Mouse (Mus musculus) kidney, embryonic 16.5 days (tissue): ENCODE data around the gene Sh3bp5l. TPM values are rescaled to one million over a fixed set of nuclear protein-coding genes. Genes with fewer than 3 reads are reported as not detected.
"Not testable (repeated sequence)": the region's sequence is repeated elsewhere in the genome, so short reads cannot be mapped to it uniquely, and the experiment has no call there.

Experiments used
- ATAC-seq: fragments of 200-750 bp; cut with Nextera tagmentation; 2 replicates; pipeline ENCODE4 v1.8.0; 2017; ENCODE audit warnings: moderate TSS enrichment; ENCODE audit not compliant: low FRiP score, low TSS enrichment
- H3K27ac ChIP-seq: fragments of 300-500 bp; sonication (generic); 2 replicates; pipeline ENCODE4 v1.5.1; 2014; ENCODE audit warnings: low read length
- H3K27me3 ChIP-seq: fragments of 300-500 bp; sonication (generic); 2 replicates; pipeline ENCODE4 v1.6.1; 2014; ENCODE audit warnings: low read length, control low read depth, mixed read lengths; ENCODE audit not compliant: insufficient read depth
- H3K36me3 ChIP-seq: fragments of 300-500 bp; sonication (generic); 2 replicates; pipeline ENCODE4 v1.6.1; 2014; ENCODE audit warnings: low read length, control low read depth, mixed read lengths; ENCODE audit not compliant: insufficient read depth
- H3K4me1 ChIP-seq: fragments of 300-500 bp; sonication (generic); 2 replicates; pipeline ENCODE4 v1.6.1; 2014; ENCODE audit warnings: low read length, control low read depth, mixed read lengths; ENCODE audit not compliant: insufficient read depth
- H3K4me2 ChIP-seq: fragments of 300-500 bp; sonication (generic); replicated peaks from 2 replicates; pipeline ENCODE4 v1.6.1; 2014; ENCODE audit warnings: low read depth, low read length
- H3K4me3 ChIP-seq: fragments of 300-500 bp; sonication (generic); 2 replicates; pipeline ENCODE4 v1.5.1; 2014; ENCODE audit warnings: mild to moderate bottlenecking, low read length
- H3K9ac ChIP-seq: fragments of 300-500 bp; sonication (generic); replicated peaks from 2 replicates; pipeline ENCODE4 v1.6.1; 2014; ENCODE audit warnings: low read length
- H3K9me3 ChIP-seq: fragments of 300-500 bp; sonication (generic); 2 replicates; pipeline ENCODE4 v1.6.1; 2016; ENCODE audit warnings: low read length, control low read depth
- WGBS: fragments of 180-500 bp; shearing (Covaris S2); extraction: QIAGEN DNeasy Blood & Tissue Kit; methylation state at CpG from one replicate; pipeline ENCODE4 v1.1.7; 2014; 5-methylcytosine and 5-hydroxymethylcytosine counted together
- polyA plus RNA-seq: library from polyadenylated mRNA; unstranded; fragments of >200 nt; fragmentation: Nextera tagmentation; extraction: Ambion mirVana; gene quantifications from 2 replicates; pipeline ENCODE4 v1.2.1, GENCODE M21; 2015

The Sh3bp5l gene
- polyA plus RNA-seq, 1 experiment from 2014 or later: 41.8 TPM

- no peaks in the 10 kb centered on the region for H3K36me3 ChIP-seq
- H3K9ac ChIP-seq: peak overlapping the region; percentile 76
- H3K4me2 ChIP-seq: peak overlapping the region; percentile 67
- peaks cover 14% of the 10 kb centered on the region for H3K4me1 ChIP-seq
- ATAC-seq: peak; percentile 72
- H3K4me3 ChIP-seq: peak overlapping the region; percentile 67
- H3K27me3 ChIP-seq: no peaks in the 10 kb centered on the region
- H3K9me3 ChIP-seq: no peaks in the 10 kb centered on the region
- H3K27ac ChIP-seq: peak overlapping the region; percentile 96
- under 1% methylated on average over 26 of the region's 26 CpGs for WGBS
Measured at GRCm38 (mm10) chr11:58302774-58303445, 27.6 kb upstream of the Sh3bp5l start.

- Histone ChIP-seq H3K9me3 (no peaks in the 10 kb centered on the region), H3K27me3 (no peaks in the 10 kb centered on the region), H3K4me1 (peaks cover 17% of the 10 kb centered on the region), H3K4me3 (no peak overlapping the region), H3K4me2 (peak overlapping the region; percentile 45), H3K27ac (no peak overlapping the region), H3K36me3 (no peaks in the 10 kb centered on the region), H3K9ac (no peak overlapping the region)
- no peak for ATAC-seq
- 20% methylated on average over 7 of the region's 7 CpGs for WGBS
Measured at GRCm38 (mm10) chr11:58303594-58303993, 26.9 kb upstream of the Sh3bp5l start.

- not testable (repeated sequence) for H3K27me3 ChIP-seq, H3K36me3 ChIP-seq, H3K27ac ChIP-seq, H3K9ac ChIP-seq, H3K9me3 ChIP-seq, H3K4me3 ChIP-seq, H3K4me2 ChIP-seq, ATAC-seq
- H3K4me1 ChIP-seq: peaks cover 17% of the 10 kb centered on the region
- 94% methylated on average over 8 of the region's 8 CpGs for WGBS
Measured at GRCm38 (mm10) chr11:58305299-58305698, 25.2 kb upstream of the Sh3bp5l start.

- Histone ChIP-seq H3K27ac (peak within 1 kb of the TSS; percentile 88), H3K36me3 (peaks cover 9% of the 10 kb centered on the region; the same call in 1 of the 2 replicates), H3K4me3 (peak within 1 kb of the TSS; percentile 63), H3K4me2 (peak within 1 kb of the TSS; percentile 96), H3K9ac (peak within 1 kb of the TSS; percentile 78), H3K4me1 (peaks cover 14% of the 10 kb centered on the region), H3K27me3 (no peaks in the 10 kb centered on the region), H3K9me3 (no peaks in the 10 kb centered on the region)
- peak; percentile 74 for ATAC-seq
- under 1% methylated on average over 34 of the region's 34 CpGs for WGBS
Measured at GRCm38 (mm10) chr11:58306860-58307308, 23.6 kb upstream of the Sh3bp5l start, which contains the start of gene Zfp692. TSS of gene Zfp692 (plus strand) at chr11:58307069.

DNA sequence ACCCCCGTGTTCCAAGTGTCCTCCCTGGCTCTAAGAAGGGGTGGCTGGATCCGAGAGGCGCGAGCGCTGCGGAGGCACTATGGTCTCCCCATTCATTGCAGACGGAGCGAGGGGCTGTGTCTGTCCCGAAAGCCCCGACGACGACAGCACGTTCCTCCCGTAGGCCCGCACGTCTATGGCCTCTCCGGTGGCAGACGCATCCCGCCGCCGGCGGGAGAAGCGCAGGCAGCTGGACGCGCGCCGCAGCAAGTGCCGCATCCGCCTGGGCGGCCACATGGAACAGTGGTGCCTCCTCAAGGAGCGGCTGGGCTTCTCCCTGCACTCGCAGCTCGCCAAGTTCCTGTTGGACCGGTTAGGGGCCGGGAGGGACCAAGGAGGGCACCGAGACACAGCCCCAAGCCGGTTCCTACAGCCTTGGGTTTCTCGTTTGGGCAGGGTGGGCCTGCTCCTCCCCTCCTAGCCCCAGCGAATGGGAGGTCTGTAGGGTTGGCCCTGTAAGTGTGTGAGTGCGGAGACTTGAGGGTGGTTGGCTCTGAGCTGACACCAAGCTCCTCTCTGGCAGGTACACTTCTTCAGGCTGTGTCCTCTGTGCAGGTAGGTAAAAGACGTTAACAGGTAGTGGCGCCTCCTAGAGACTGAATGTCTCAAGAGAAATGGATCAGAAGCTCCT lies 23.0 kb upstream of the Sh3bp5l start:
- H3K4me2 ChIP-seq: peak overlapping the region; percentile 96
- ATAC-seq: peak; percentile 78
- no peaks in the 10 kb centered on the region for H3K9me3 ChIP-seq
- H3K9ac ChIP-seq: peak overlapping the region; percentile 78
- under 1% methylated on average over 42 of the region's 42 CpGs for WGBS
- peak overlapping the region; percentile 88 for H3K27ac ChIP-seq
- H3K27me3 ChIP-seq: no peaks in the 10 kb centered on the region
- peaks cover 14% of the 10 kb centered on the region for H3K4me1 ChIP-seq
- peak overlapping the region; percentile 63 for H3K4me3 ChIP-seq
- H3K36me3 ChIP-seq: peaks cover 9% of the 10 kb centered on the region; the same call in 1 of the 2 replicates

DNA sequence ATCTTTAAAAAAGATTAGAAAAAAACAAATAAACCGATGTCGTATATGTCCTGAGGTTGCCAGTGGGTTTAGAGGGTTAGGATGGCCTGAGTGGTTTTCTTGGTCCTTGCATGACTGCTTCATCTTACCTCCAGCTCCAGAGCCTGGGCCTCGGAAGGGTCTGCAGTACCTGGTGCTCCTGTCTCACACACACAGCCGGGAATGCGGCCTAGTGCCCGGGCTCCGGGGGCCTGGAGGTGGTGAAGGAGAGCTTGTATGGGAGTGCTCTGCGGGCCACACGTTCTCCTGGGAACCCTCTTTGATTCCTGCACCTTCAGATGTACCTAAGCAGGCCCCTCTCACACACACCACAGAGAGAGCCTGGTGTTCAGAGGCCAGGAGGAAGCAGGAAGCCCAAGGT lies 21.9 kb upstream of the Sh3bp5l start:
- H3K27ac ChIP-seq: no peak overlapping the region
- H3K4me2 ChIP-seq: no peak overlapping the region
- no peaks in the 10 kb centered on the region for H3K9me3 ChIP-seq
- no peaks in the 10 kb centered on the region for H3K27me3 ChIP-seq
- peaks cover 9% of the 10 kb centered on the region; the same call in 1 of the 2 replicates for H3K36me3 ChIP-seq
- WGBS: 93% methylated on average over 9 of the region's 9 CpGs
- no peak overlapping the region for H3K9ac ChIP-seq
- no peak for ATAC-seq
- no peak overlapping the region for H3K4me3 ChIP-seq
- peaks cover 11% of the 10 kb centered on the region for H3K4me1 ChIP-seq

- Histone ChIP-seq H3K4me2 (no peak overlapping the region), H3K4me1 (no peaks in the 10 kb centered on the region), H3K9ac (no peak overlapping the region), H3K4me3 (no peak overlapping the region), H3K27me3 (no peaks in the 10 kb centered on the region), H3K27ac (no peak overlapping the region), H3K9me3 (no peaks in the 10 kb centered on the region), H3K36me3 (peaks cover 49% of the 10 kb centered on the region)
- 90% methylated on average over 6 of the region's 6 CpGs for WGBS
- no peak for ATAC-seq
Measured at GRCm38 (mm10) chr11:58314069-58314468, 16.5 kb upstream of the Sh3bp5l start.

DNA sequence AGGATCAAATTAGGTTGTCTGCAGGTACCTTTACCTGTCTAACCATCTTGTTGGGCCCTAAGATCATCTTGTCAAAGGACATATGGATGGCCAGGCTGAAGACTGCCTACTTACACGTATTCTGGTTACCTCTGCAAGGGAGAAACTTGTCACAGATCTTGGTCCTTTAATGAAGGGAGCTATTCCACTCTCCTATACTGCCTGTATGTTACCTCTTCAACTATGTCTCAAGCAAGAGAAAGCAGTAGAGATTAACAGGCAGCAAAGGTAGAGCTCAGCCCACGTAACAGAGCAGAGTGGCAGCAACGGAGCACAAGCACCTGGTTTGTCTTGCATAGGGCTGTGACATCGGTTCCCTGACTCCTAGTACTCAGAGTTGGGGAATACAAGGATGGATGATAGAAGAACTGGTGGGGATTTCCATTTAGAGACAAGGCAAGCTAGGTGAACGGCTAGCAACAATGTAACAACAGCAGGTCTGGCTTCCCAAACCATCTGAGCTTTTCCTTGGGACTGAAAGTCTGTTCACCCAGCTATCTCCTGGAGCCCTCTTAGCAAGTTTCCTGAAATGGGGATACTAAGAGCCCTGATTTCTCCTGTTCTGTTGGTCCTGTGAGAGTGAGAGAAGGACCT lies 14.9 kb upstream of the Sh3bp5l start:
- Histone ChIP-seq H3K27me3 (no peaks in the 10 kb centered on the region), H3K27ac (no peak overlapping the region), H3K4me3 (no peak overlapping the region), H3K36me3 (peaks cover 52% of the 10 kb centered on the region), H3K9ac (no peak overlapping the region), H3K4me2 (no peak overlapping the region), H3K9me3 (no peaks in the 10 kb centered on the region), H3K4me1 (no peaks in the 10 kb centered on the region)
- 94% methylated on average over 5 of the region's 5 CpGs for WGBS
- ATAC-seq: no peak

DNA sequence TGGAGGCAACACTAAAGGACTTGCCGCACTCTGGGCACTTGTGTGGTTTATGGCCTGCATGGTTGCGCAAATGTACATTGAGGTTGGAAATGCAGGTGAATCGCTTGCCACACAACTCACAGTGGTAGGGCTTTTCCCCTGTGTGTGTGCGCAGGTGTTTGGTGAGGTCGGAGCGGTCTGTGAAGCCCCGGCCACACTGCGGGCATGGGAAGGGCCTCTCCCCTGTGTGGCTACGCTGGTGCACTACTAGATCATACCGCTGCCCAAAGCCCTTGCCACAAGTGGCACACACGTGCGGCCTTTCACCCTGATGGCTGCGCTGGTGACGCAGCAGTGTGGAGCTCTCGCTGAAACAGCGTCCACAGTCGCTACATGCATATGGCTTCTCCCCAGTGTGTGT lies 14.2 kb upstream of the Sh3bp5l start:
- Histone ChIP-seq H3K9me3 (no peaks in the 10 kb centered on the region), H3K4me1 (no peaks in the 10 kb centered on the region), H3K27me3 (no peaks in the 10 kb centered on the region), H3K9ac (no peak overlapping the region), H3K27ac (no peak overlapping the region), H3K36me3 (peaks cover 52% of the 10 kb centered on the region), H3K4me2 (no peak overlapping the region), H3K4me3 (no peak overlapping the region)
- ATAC-seq: no peak
- 87% methylated on average over 17 of the region's 17 CpGs for WGBS
